Mouse (Mus musculus): ENCODE results near the gene Gm20388.

- TF ChIP-seq GATA1 (IDR thresholded peaks at IDR 0.05; ENCODE audit: low read length) (no peak), TAL1 (IDR thresholded peaks at IDR 0.05; ENCODE audit: low read length) (no peak)
Observed at GRCm38 (mm10) chr8:120375170-120375569, 464.5 kb downstream of the Gm20388 start.

Measured in erythroblast, embryonic 14.5 days (primary cell).